Mouse (Mus musculus) cerebellum, adult 2 months (tissue): ENCODE measurements at regions not wholly inside any gene's neighbourhood (a gene's known extent, or its start where the extent isn't known, plus 50 kb on each side); places are given as distances from the start of the nearest gene placed in this dataset.

Experiments used
- CTCF ChIP-seq: fragments of 200-500 bp; IDR thresholded peaks from 2 replicates; pipeline ENCODE4 v1.5.1; 2011; ENCODE audit warnings: low read depth, mild to moderate bottlenecking, control low read depth, low read length, moderate library complexity, borderline replicate concordance; ENCODE audit not compliant: insufficient read depth
- POLR2A ChIP-seq: fragments of 200-500 bp; IDR thresholded peaks from 2 replicates; pipeline ENCODE4 v1.6.1; 2011; ENCODE audit warnings: low read length, control low read depth, borderline replicate concordance; ENCODE audit not compliant: insufficient read depth

- TF ChIP-seq CTCF (no peak), POLR2A (no peak)
Measured at GRCm38 (mm10) chr6:99884755-99885154, 158.6 kb upstream of the Prok2 start.
